Mouse (Mus musculus) left cerebral cortex, adult 11 months (tissue): ENCODE measurements at regions not wholly inside any gene's neighbourhood (a gene's known extent, or its start where the extent isn't known, plus 50 kb on each side); places are given as distances from the start of the nearest gene placed in this dataset.
A peak's percentile ranks its signal among the peaks of the same experiment; 100 is the strongest.

Experiments
- DNase-seq: peaks from one replicate; pipeline ENCODE4 v3.0.0; 2022; ENCODE audit warnings: low spot score

GRCm38 (mm10) chr13:107371616-107372582 lies 350.0 kb upstream of the Kif2a start:
- no peak for DNase-seq

- no peak for DNase-seq
Observed at GRCm38 (mm10) chr13:107367639-107368038, 345.7 kb upstream of the Kif2a start.

- no peak for DNase-seq
Observed at GRCm38 (mm10) chr13:107365766-107366165, 343.8 kb upstream of the Kif2a start.

GRCm38 (mm10) chr13:107365241-107365640 lies 343.3 kb upstream of the Kif2a start:
- no peak for DNase-seq

GRCm38 (mm10) chr13:107362806-107363687 lies 341.1 kb upstream of the Kif2a start:
- no peak for DNase-seq

- DNase-seq: no peak
Observed at GRCm38 (mm10) chr13:107340802-107341364, 319.0 kb upstream of the Kif2a start.

GRCm38 (mm10) chr13:107338111-107338510 lies 316.2 kb upstream of the Kif2a start:
- DNase-seq: no peak

- DNase-seq: no peak
Observed at GRCm38 (mm10) chr13:107337111-107337510, 315.2 kb upstream of the Kif2a start.

- no peak for DNase-seq
Observed at GRCm38 (mm10) chr13:107329348-107329747, 307.4 kb upstream of the Kif2a start.

GRCm38 (mm10) chr13:107325707-107326495 lies 304.0 kb upstream of the Kif2a start:
- DNase-seq: peak; percentile 45

GRCm38 (mm10) chr13:107314746-107315145 lies 292.8 kb upstream of the Kif2a start:
- DNase-seq: no peak

- no peak for DNase-seq
Observed at GRCm38 (mm10) chr13:107308958-107309639, 287.2 kb upstream of the Kif2a start.

- no peak for DNase-seq
Observed at GRCm38 (mm10) chr13:107308404-107308803, 286.5 kb upstream of the Kif2a start.

GRCm38 (mm10) chr13:107306958-107307357 lies 285.0 kb upstream of the Kif2a start:
- DNase-seq: no peak

- no peak for DNase-seq
Observed at GRCm38 (mm10) chr13:107306232-107306631, 284.3 kb upstream of the Kif2a start.

GRCm38 (mm10) chr13:107305738-107306137 lies 283.8 kb upstream of the Kif2a start:
- no peak for DNase-seq

GRCm38 (mm10) chr13:107303878-107304277 lies 282.0 kb upstream of the Kif2a start:
- no peak for DNase-seq

GRCm38 (mm10) chr13:107303322-107303721 lies 281.4 kb upstream of the Kif2a start:
- DNase-seq: no peak

- DNase-seq: no peak
Observed at GRCm38 (mm10) chr13:107300792-107301191, 278.9 kb upstream of the Kif2a start.

- no peak for DNase-seq
Observed at GRCm38 (mm10) chr13:107264581-107264980, 242.7 kb upstream of the Kif2a start.

GRCm38 (mm10) chr13:107261479-107262050 lies 239.6 kb upstream of the Kif2a start:
- no peak for DNase-seq
